Mouse (Mus musculus) intestine, postnatal 0 days (tissue): Measurements from ENCODE around the gene L3mbtl3. TPM values are rescaled to one million over a fixed set of nuclear protein-coding genes. Genes with fewer than 3 reads are reported as not detected.

Source experiments
- ATAC-seq: fragments of 200-750 bp; cut with Nextera tagmentation; 2 replicates; pipeline ENCODE4 v1.8.0; 2017; ENCODE audit warnings: mild to moderate bottlenecking, moderate TSS enrichment, moderate library complexity
- H3K27ac ChIP-seq: fragments of 300-500 bp; sonication (generic); 2 replicates; pipeline ENCODE4 v1.5.1; 2014; ENCODE audit warnings: mild to moderate bottlenecking, low read depth, low read length, moderate library complexity
- H3K27me3 ChIP-seq: fragments of 300-500 bp; sonication (generic); replicated peaks from 2 replicates; pipeline ENCODE4 v1.6.1; 2014; ENCODE audit warnings: low read length, mixed read lengths; ENCODE audit not compliant: control insufficient read depth, insufficient read depth
- H3K36me3 ChIP-seq: fragments of 300-500 bp; sonication (generic); 2 replicates; pipeline ENCODE4 v1.6.1; 2014; ENCODE audit warnings: mild to moderate bottlenecking, moderate library complexity; ENCODE audit not compliant: control insufficient read depth, insufficient read depth
- H3K4me1 ChIP-seq: fragments of 300-500 bp; sonication (generic); replicated peaks from 2 replicates; pipeline ENCODE4 v1.6.1; 2014; ENCODE audit warnings: antibody characterized with exemption, low read length, mixed read lengths; ENCODE audit not compliant: control insufficient read depth, insufficient read depth
- H3K4me2 ChIP-seq: fragments of 300-500 bp; sonication (generic); replicated peaks from 2 replicates; pipeline ENCODE4 v1.6.1; 2014; ENCODE audit warnings: low read depth, mild to moderate bottlenecking, moderate library complexity
- H3K4me3 ChIP-seq: fragments of 300-500 bp; sonication (generic); 2 replicates; pipeline ENCODE4 v1.5.1; 2014; ENCODE audit warnings: low read depth, low read length
- H3K9ac ChIP-seq: fragments of 300-500 bp; sonication (generic); 2 replicates; pipeline ENCODE4 v1.6.1; 2014; ENCODE audit warnings: mild to moderate bottlenecking, low read depth, low read length
- H3K9me3 ChIP-seq: fragments of 300-500 bp; sonication (generic); 2 replicates; pipeline ENCODE4 v1.6.1; 2016; ENCODE audit warnings: mixed run types; ENCODE audit not compliant: control insufficient read depth
- CTCF ChIP-seq: sonication (generic); IDR thresholded peaks from 2 replicates; pipeline ENCODE4 v1.5.1; 2016; ENCODE audit warnings: low read depth, mild to moderate bottlenecking, control low read depth, antibody characterized with exemption, moderate library complexity
- WGBS: fragments of 180-500 bp; shearing (Covaris S2); extraction: QIAGEN DNeasy Blood & Tissue Kit; methylation state at CpG from one replicate; pipeline ENCODE4 v1.1.7; 2014; 5-methylcytosine and 5-hydroxymethylcytosine counted together
- polyA plus RNA-seq: library from polyadenylated mRNA; unstranded; fragments of >200 nt; fragmentation: Nextera tagmentation; extraction: Ambion mirVana; gene quantifications from 2 replicates; pipeline ENCODE4 v1.2.1, GENCODE M21; 2015

The L3mbtl3 gene
- polyA plus RNA-seq, 1 experiment from 2014 or later, result 6.3 TPM

GRCm38 (mm10) chr10:26263744-26264459, 111.9 kb downstream of the L3mbtl3 start:
- Histone ChIP-seq H3K27ac (no peak overlapping the region), H3K4me2 (no peak overlapping the region), H3K9ac (no peak overlapping the region), H3K36me3 (no peaks in the 10 kb centered on the region), H3K9me3 (no peaks in the 10 kb centered on the region), H3K4me1 (no peaks in the 10 kb centered on the region), H3K4me3 (no peak overlapping the region), H3K27me3 (no peaks in the 10 kb centered on the region)
- 79% methylated on average over 3 of the region's 3 CpGs for WGBS
- no peak for TF ChIP-seq CTCF
- ATAC-seq, result no peak

DNA sequence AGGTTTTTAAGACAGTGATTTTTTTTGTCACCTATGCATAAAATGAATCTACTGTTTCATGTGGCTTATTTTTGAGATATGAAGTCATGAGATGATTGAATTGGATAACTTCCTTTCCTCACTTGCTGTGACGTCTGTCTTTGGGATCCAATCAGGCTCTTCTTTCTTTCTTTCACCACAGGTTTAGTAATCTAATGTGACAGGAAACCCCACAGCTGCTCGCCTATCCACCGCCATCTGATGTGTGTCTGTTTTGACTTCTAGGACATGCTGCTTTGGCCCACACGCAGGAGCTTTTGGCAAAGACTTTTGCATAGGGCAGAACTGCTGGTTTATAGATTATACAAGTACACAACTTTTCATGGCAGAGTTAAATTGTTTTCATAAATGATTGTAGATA, 115.9 kb downstream of the L3mbtl3 start:
- Histone ChIP-seq H3K9me3 (no peaks in the 10 kb centered on the region), H3K4me2 (no peak overlapping the region), H3K4me1 (no peaks in the 10 kb centered on the region), H3K4me3 (no peak overlapping the region), H3K36me3 (no peaks in the 10 kb centered on the region), H3K9ac (no peak overlapping the region), H3K27ac (no peak overlapping the region), H3K27me3 (no peaks in the 10 kb centered on the region)
- 62% methylated on average over 4 of the region's 4 CpGs for WGBS
- no peak for TF ChIP-seq CTCF
- no peak for ATAC-seq

- Histone ChIP-seq H3K9me3 (no peaks in the 10 kb centered on the region), H3K4me2 (no peak overlapping the region), H3K27ac (no peak overlapping the region), H3K4me3 (no peak overlapping the region), H3K36me3 (no peaks in the 10 kb centered on the region), H3K9ac (no peak overlapping the region), H3K27me3 (no peaks in the 10 kb centered on the region), H3K4me1 (no peaks in the 10 kb centered on the region)
- no peak for TF ChIP-seq CTCF
- 77% methylated on average over 7 of the region's 7 CpGs for WGBS
- ATAC-seq, result no peak
Measured at GRCm38 (mm10) chr10:26249426-26250165, 126.2 kb downstream of the L3mbtl3 start.

- H3K9me3 ChIP-seq, result no peaks in the 10 kb centered on the region
- no peak overlapping the region for H3K27ac ChIP-seq
- H3K4me1 ChIP-seq, result no peaks in the 10 kb centered on the region
- no peaks in the 10 kb centered on the region for H3K36me3 ChIP-seq
- no peak overlapping the region for H3K9ac ChIP-seq
- H3K27me3 ChIP-seq, result no peaks in the 10 kb centered on the region
- no peak for ATAC-seq
- WGBS, result 80% methylated on average over 6 of the region's 6 CpGs
- no peak for TF ChIP-seq CTCF
- no peak overlapping the region for H3K4me2 ChIP-seq
- no peak overlapping the region for H3K4me3 ChIP-seq
Measured at GRCm38 (mm10) chr10:26244466-26244865, 131.3 kb downstream of the L3mbtl3 start.

DNA sequence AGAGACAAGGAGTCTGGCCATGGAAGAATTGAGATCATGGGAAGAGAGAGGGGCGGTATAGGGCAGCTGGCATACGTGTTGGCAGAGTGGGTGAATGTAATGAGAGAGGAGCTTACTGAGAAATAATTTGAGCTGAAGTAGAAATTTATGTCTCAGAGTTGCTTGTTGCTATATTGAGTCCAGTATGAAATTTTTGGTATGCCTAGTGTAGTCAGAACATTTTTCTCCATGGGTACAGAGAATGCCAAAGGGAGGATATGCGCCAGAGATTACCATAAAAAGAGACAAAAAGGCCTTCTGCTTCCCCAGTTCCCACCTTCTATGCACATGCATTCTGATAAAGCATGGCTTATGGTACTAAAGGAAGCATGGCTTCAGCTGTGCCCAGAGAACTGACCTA, 132.6 kb downstream of the L3mbtl3 start:
- H3K4me3 ChIP-seq, result no peak overlapping the region
- 86% methylated on average over 3 of the region's 3 CpGs for WGBS
- H3K4me2 ChIP-seq, result no peak overlapping the region
- H3K9me3 ChIP-seq, result no peaks in the 10 kb centered on the region
- H3K27me3 ChIP-seq, result no peaks in the 10 kb centered on the region
- no peak for ATAC-seq
- TF ChIP-seq CTCF, result no peak
- no peaks in the 10 kb centered on the region for H3K36me3 ChIP-seq
- no peak overlapping the region for H3K27ac ChIP-seq
- no peak overlapping the region for H3K9ac ChIP-seq
- no peaks in the 10 kb centered on the region for H3K4me1 ChIP-seq

DNA sequence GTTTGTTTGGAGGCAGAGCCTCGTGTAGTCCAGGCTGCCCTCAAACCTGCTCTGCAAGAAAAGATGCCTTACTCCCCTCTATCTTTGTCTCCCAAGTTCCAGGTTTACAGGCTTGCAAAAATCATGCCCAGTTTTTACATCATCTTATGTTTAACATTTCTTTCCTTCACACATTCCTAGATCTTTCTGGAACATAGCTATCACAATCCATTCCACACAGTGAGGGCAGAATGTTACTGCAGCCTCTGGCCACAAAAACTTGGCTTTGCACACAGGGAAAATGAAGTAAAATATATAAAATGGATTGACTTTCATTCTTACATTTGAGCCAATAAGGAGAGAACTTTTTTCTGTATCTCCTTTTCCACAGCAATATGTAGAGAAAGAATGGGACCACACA, 136.7 kb downstream of the L3mbtl3 start:
- 36% methylated on average over 1 of the region's 1 CpGs for WGBS
- H3K4me1 ChIP-seq, result no peaks in the 10 kb centered on the region
- no peak overlapping the region for H3K4me2 ChIP-seq
- no peak overlapping the region for H3K27ac ChIP-seq
- H3K9ac ChIP-seq, result no peak overlapping the region
- no peaks in the 10 kb centered on the region for H3K9me3 ChIP-seq
- TF ChIP-seq CTCF, result no peak
- H3K36me3 ChIP-seq, result no peaks in the 10 kb centered on the region
- no peak overlapping the region for H3K4me3 ChIP-seq
- H3K27me3 ChIP-seq, result no peaks in the 10 kb centered on the region
- no peak for ATAC-seq
